In genomic region chr7:123084180-123084691, GRCm38 (mm10) we compare ENCODE assay signal across 8 mouse cellular contexts. TPM values are rescaled to one million over a fixed set of nuclear protein-coding genes. Genes with fewer than 3 reads are reported as not detected.
DNase-seq lines count a peak whose midpoint lies in the region; ATAC-seq and TF ChIP-seq lines count a peak whose summit lies in the region.

No protein-coding gene starts in this region.

- TF ChIP-seq POLR2A in myocyte (IDR thresholded peaks at IDR 0.05; ENCODE audit: insufficient read length, low read depth), result no peak

- no peaks in the 10 kb centered on the region for H3K79me2 ChIP-seq in myocyte (ENCODE audit: control insufficient read depth, insufficient read depth)

- no peak overlapping the region for H3K9ac ChIP-seq in liver, embryonic 11.5 days (ENCODE audit: low read depth, low read length)

- H3ac ChIP-seq in myocyte (ENCODE audit: control insufficient read depth, insufficient read length), result no peak overlapping the region

- intact Hi-C loops in left cerebral cortex, postnatal 14 days (cut with DNase I), result no loop called here

- H3K36me3 ChIP-seq in liver, embryonic 11.5 days (ENCODE audit: control insufficient read depth, insufficient read depth, low read length), result no peaks in the 10 kb centered on the region
- no peaks in the 10 kb centered on the region for H3K36me3 ChIP-seq in myocyte (ENCODE audit: control insufficient read depth, insufficient read depth)

- H3K9me3 ChIP-seq in liver, embryonic 11.5 days (ENCODE audit: control insufficient read depth, low read length), result no peaks in the 10 kb centered on the region

- WGBS in liver, embryonic 11.5 days, result 8% methylated on average over 7 of the region's 7 CpGs

- H3K4me1 ChIP-seq in liver, embryonic 11.5 days (replicated peaks; ENCODE audit: control insufficient read depth, insufficient read depth, low read length), result no peaks in the 10 kb centered on the region

- no peak overlapping the region for H3K4me3 ChIP-seq in liver, embryonic 11.5 days (ENCODE audit: low read depth, low read length)
- no peak overlapping the region for H3K4me3 ChIP-seq in myocyte

- ATAC-seq in liver, embryonic 11.5 days (replicated peaks; ENCODE audit: low FRiP score), result peak; percentile 20

- H3K27ac ChIP-seq in liver, embryonic 11.5 days (ENCODE audit: low read depth, low read length), result no peak overlapping the region

- DNase-seq in liver, embryonic 11.5 days (ENCODE audit: low spot score), result no peak
- no peak for DNase-seq in liver
- DNase-seq in embryo, embryonic 11 days, result peak; percentile 64
- peak; percentile 17 for DNase-seq in heart, adult 8-10 months (ENCODE audit: low spot score)
- DNase-seq in kidney, adult 11 months, result peak; percentile 86
- peak; percentile 81 to 90 for DNase-seq in left cerebral cortex, postnatal 14 days (ENCODE audit: low spot score in 2 of 2)
- no peak for DNase-seq in spleen, postnatal 4 days (ENCODE audit: low spot score in 2 of 2)

- peak overlapping the region; percentile 10; the same call in 1 of the 2 replicates for H3K4me2 ChIP-seq in liver, embryonic 11.5 days
- H3K4me2 ChIP-seq in myocyte (ENCODE audit: low read depth), result peak overlapping the region; percentile 69

- no peaks in the 10 kb centered on the region for H3K27me3 ChIP-seq in liver, embryonic 11.5 days (replicated peaks; ENCODE audit: control insufficient read depth, insufficient read depth, low read length)
- no peaks in the 10 kb centered on the region for H3K27me3 ChIP-seq in myocyte (ENCODE audit: control insufficient read depth, insufficient read depth, insufficient read length)

TF ChIP-seq in myocyte, 11 proteins besides CTCF, POLR2A, EP300 and RAD21:
- TF ChIP-seq MYOD1 (IDR thresholded peaks at IDR 0.05; ENCODE audit: control insufficient read depth in 1 of 3, insufficient read length in 2 of 3, low read depth in 2 of 3) (peak in 1 of 3 experiments; percentile 26), POLR2AphosphoS2 (IDR thresholded peaks at IDR 0.05; ENCODE audit: insufficient read length, low read depth) (no peak), SRF (IDR thresholded peaks at IDR 0.05; ENCODE audit: control insufficient read depth, insufficient read length, low read depth) (no peak), E2F4 (IDR thresholded peaks at IDR 0.05; ENCODE audit: insufficient read depth) (no peak)
TF ChIP-seq in myocyte: peak in this region for 1.

RNA-seq across cellular contexts. Expression of gene Tnrc6a, which starts 39.4 kb away (rescaled TPM):
- 36.4 and 41.1 TPM in 2 replicates for polyA plus RNA-seq in liver, embryonic 11.5 days (2014; fragmentation: Nextera tagmentation; extraction: Ambion mirVana)
- 10 to 100 TPM; 27.3 to 36.6 (median 30.5) TPM for total RNA-seq in heart, adult 8-10 months (2022)
- total RNA-seq in left cerebral cortex, postnatal 14 days (2021), result 10 to 100 TPM; 44.5 to 52.2 TPM
- 8.6 TPM for polyA plus RNA-seq in myocyte (2012; fragmentation: generic; extraction: Trizol)

Comparison
In these comparisons a context has a peak if more than half of its experiments do, and no peak if none do; other contexts are left out.
1. DNase-seq: peak in embryo, embryonic 11 days (single experiment), heart, adult 8-10 months (single experiment), kidney, adult 11 months (single experiment) and left cerebral cortex, postnatal 14 days (2 of 2); none in liver, embryonic 11.5 days (single experiment), liver (single experiment) and spleen, postnatal 4 days (0 of 2).